ENCODE assay signal across 11 mouse cellular contexts in genomic region chr11:96295092-96295835, GRCm38 (mm10). TPM values are rescaled to one million over a fixed set of nuclear protein-coding genes. Genes with fewer than 3 reads are reported as not detected.
DNase-seq lines count a peak whose midpoint lies in the region; ATAC-seq and TF ChIP-seq lines count a peak whose summit lies in the region.
"Had no signal": no experiment of that assay in that cellular context is flagged by ENCODE, and none has a peak within 500 bp of the region (broad histone marks: within the 10 kb centered on the region; RNA-seq: fewer than 3 reads in every experiment).

No protein-coding gene starts in this region.

- WGBS in intestine, embryonic 16.5 days, result 2% methylated on average over 30 of the region's 30 CpGs
- under 1% methylated on average over 30 of the region's 30 CpGs for WGBS in limb, embryonic 11.5 days

- ATAC-seq in intestine, embryonic 16.5 days, result 0 out of 2 replicates have a peak, but pooled peaks have one; percentile 14
- ATAC-seq in limb, embryonic 11.5 days (ENCODE audit: insufficient number of reproducible peaks, low FRiP score, low TSS enrichment, low read depth), result no peak

- H3K27me3 ChIP-seq in C2C12 (ENCODE audit: control insufficient read depth, insufficient read depth, insufficient read length), result peaks cover 90% of the 10 kb centered on the region
- peaks cover 49% of the 10 kb centered on the region for H3K27me3 ChIP-seq in intestine, embryonic 16.5 days (replicated peaks; ENCODE audit: control insufficient read depth, insufficient read depth, low read length)
- H3K27me3 ChIP-seq in limb, embryonic 11.5 days (ENCODE audit: control insufficient read depth, insufficient read depth, low read length), result peaks cover 90% of the 10 kb centered on the region

- peak overlapping the region; percentile 65 for H3K4me2 ChIP-seq in intestine, embryonic 16.5 days (ENCODE audit: low read depth, low read length)
- H3K4me2 ChIP-seq in limb, embryonic 11.5 days (ENCODE audit: low read depth, severe bottlenecking), result peak overlapping the region; percentile 43
- H3K4me2 ChIP-seq: embryonic facial prominence, embryonic 15.5 days had no signal

- H3K9me3 ChIP-seq in intestine, embryonic 16.5 days (ENCODE audit: control insufficient read depth, low read length), result no peaks in the 10 kb centered on the region
- H3K9me3 ChIP-seq in limb, embryonic 11.5 days (ENCODE audit: control insufficient read depth, low read length), result no peaks in the 10 kb centered on the region
- H3K9me3 ChIP-seq: embryonic facial prominence, embryonic 15.5 days had no signal

- no peaks in the 10 kb centered on the region for H3K79me3 ChIP-seq in C2C12 (ENCODE audit: low read depth)

- H3K79me2 ChIP-seq in C2C12 (ENCODE audit: control insufficient read depth, insufficient read depth), result no peaks in the 10 kb centered on the region

- H3K4me3 ChIP-seq in C2C12 (ENCODE audit: insufficient read depth, poor library complexity, severe bottlenecking), result no peak overlapping the region
- H3K4me3 ChIP-seq in intestine, embryonic 16.5 days (ENCODE audit: low read length), result peak overlapping the region; percentile 58
- H3K4me3 ChIP-seq in limb, embryonic 11.5 days (ENCODE audit: low read depth, low read length), result peak overlapping the region; percentile 19
- H3K4me3 ChIP-seq: embryonic facial prominence, embryonic 15.5 days; layer of hippocampus, adult 2 months had no signal

- no peak overlapping the region; the same call in 1 of the 2 replicates for H3K27ac ChIP-seq in intestine, embryonic 16.5 days (ENCODE audit: low read length)
- H3K27ac ChIP-seq in limb, embryonic 11.5 days (replicated peaks; ENCODE audit: low read depth, low read length), result no peak overlapping the region
- H3K27ac ChIP-seq: embryonic facial prominence, embryonic 15.5 days; layer of hippocampus, adult 2 months had no signal

- peak; percentile 47 for DNase-seq in 3T3-L1 (ENCODE audit: low read depth, low spot score)
- no peak for DNase-seq in limb, embryonic 11.5 days (ENCODE audit: low spot score)
- DNase-seq in cerebellum, postnatal 14 days, result no peak
- no peak for DNase-seq in cerebellum, adult 9-10 months
- DNase-seq in embryo, embryonic 10.5 days (ENCODE audit: low spot score), result no peak
- no peak for DNase-seq in thymus, postnatal 25 days

- H3ac ChIP-seq in C2C12 (ENCODE audit: control insufficient read depth, insufficient read length, low read depth), result peak overlapping the region; percentile 37

- no peaks in the 10 kb centered on the region for H3K36me3 ChIP-seq in C2C12 (ENCODE audit: control insufficient read depth, insufficient read depth)
- no peaks in the 10 kb centered on the region for H3K36me3 ChIP-seq in intestine, embryonic 16.5 days (ENCODE audit: control insufficient read depth, insufficient read depth, low read length)
- no peaks in the 10 kb centered on the region for H3K36me3 ChIP-seq in limb, embryonic 11.5 days (ENCODE audit: control insufficient read depth, insufficient read depth, low read length)
- H3K36me3 ChIP-seq: embryonic facial prominence, embryonic 15.5 days had no signal

- peaks cover 20% of the 10 kb centered on the region for H3K4me1 ChIP-seq in intestine, embryonic 16.5 days (ENCODE audit: control insufficient read depth, insufficient read depth, low read length)
- H3K4me1 ChIP-seq in limb, embryonic 11.5 days (ENCODE audit: control insufficient read depth, insufficient read depth, low read length), result peaks cover 17% of the 10 kb centered on the region

- H3K9ac ChIP-seq in intestine, embryonic 16.5 days (ENCODE audit: low read depth, low read length), result peak overlapping the region; percentile 65
- H3K9ac ChIP-seq in limb, embryonic 11.5 days (ENCODE audit: low read length), result no peak overlapping the region
- H3K9ac ChIP-seq: embryonic facial prominence, embryonic 15.5 days had no signal

- no peak for TF ChIP-seq CTCF in C2C12 (IDR thresholded peaks at IDR 0.05; ENCODE audit: control insufficient read depth, insufficient read depth, insufficient read length)

TF ChIP-seq in C2C12, 6 proteins besides CTCF, POLR2A, EP300 and RAD21:
- TF ChIP-seq FOSL1 (IDR thresholded peaks at IDR 0.05; ENCODE audit: insufficient read depth, low read length, poor library complexity, severe bottlenecking), result no peak

RNA-seq across cellular contexts. Expression of gene Hoxb6, which starts 3.0 kb away (rescaled TPM):
- polyA plus RNA-seq in C2C12 (2012; fragmentation: generic; extraction: Trizol), result 0.05 TPM
- polyA plus RNA-seq in intestine, embryonic 16.5 days (2015; fragmentation: Nextera tagmentation; extraction: Ambion mirVana), result 11.1 and 11.3 TPM in 2 replicates
- 1.9 and 2.8 TPM in 2 replicates for polyA plus RNA-seq in limb, embryonic 11.5 days (2014; fragmentation: Nextera tagmentation; extraction: Ambion mirVana)
- polyA plus RNA-seq: embryonic facial prominence, embryonic 15.5 days had no signal

RNA-seq across cellular contexts. Expression of gene Hoxb5, which starts 7.9 kb away (rescaled TPM):
- polyA plus RNA-seq in C2C12 (2012; fragmentation: generic; extraction: Trizol), result not detected
- 26.4 and 28.7 TPM in 2 replicates for polyA plus RNA-seq in intestine, embryonic 16.5 days (2015; fragmentation: Nextera tagmentation; extraction: Ambion mirVana)
- 2.1 and 2.6 TPM in 2 replicates for polyA plus RNA-seq in limb, embryonic 11.5 days (2014; fragmentation: Nextera tagmentation; extraction: Ambion mirVana)
- polyA plus RNA-seq: embryonic facial prominence, embryonic 15.5 days had no signal

RNA-seq across cellular contexts. Expression of gene Hoxb7, which starts 8.8 kb away (rescaled TPM):
- 0.04 TPM for polyA plus RNA-seq in C2C12 (2012; fragmentation: generic; extraction: Trizol)
- 10.0 and 11.3 TPM in 2 replicates for polyA plus RNA-seq in intestine, embryonic 16.5 days (2015; fragmentation: Nextera tagmentation; extraction: Ambion mirVana)
- 3.7 and 4.3 TPM in 2 replicates for polyA plus RNA-seq in limb, embryonic 11.5 days (2014; fragmentation: Nextera tagmentation; extraction: Ambion mirVana)
- polyA plus RNA-seq: embryonic facial prominence, embryonic 15.5 days had no signal

RNA-seq across cellular contexts. Expression of gene Hoxb8, which starts 13.6 kb away (rescaled TPM):
- 0.02 TPM for polyA plus RNA-seq in C2C12 (2012; fragmentation: generic; extraction: Trizol)
- 0.71 and 0.97 TPM in 2 replicates for polyA plus RNA-seq in intestine, embryonic 16.5 days (2015; fragmentation: Nextera tagmentation; extraction: Ambion mirVana)
- 0.38 and 0.89 TPM in 2 replicates for polyA plus RNA-seq in limb, embryonic 11.5 days (2014; fragmentation: Nextera tagmentation; extraction: Ambion mirVana)
- polyA plus RNA-seq: embryonic facial prominence, embryonic 15.5 days; liver, embryonic 16.5 days had no signal

RNA-seq across cellular contexts. Expression of gene Hoxb4, which starts 22.8 kb away (rescaled TPM):
- polyA plus RNA-seq in C2C12 (2012; fragmentation: generic; extraction: Trizol), result 0.02 TPM
- polyA plus RNA-seq in intestine, embryonic 16.5 days (2015; fragmentation: Nextera tagmentation; extraction: Ambion mirVana), result 1.8 and 2.0 TPM in 2 replicates
- 0.33 and 0.45 TPM in 2 replicates for polyA plus RNA-seq in limb, embryonic 11.5 days (2014; fragmentation: Nextera tagmentation; extraction: Ambion mirVana)
